Mouse (Mus musculus): Measurements from ENCODE around the gene Rnf144a. TPM values are rescaled to one million over a fixed set of nuclear protein-coding genes. Genes with fewer than 3 reads are reported as not detected.

Rnf144a gene
- total RNA-seq, 1 experiment from 2014 or later, result 199 TPM

DNA sequence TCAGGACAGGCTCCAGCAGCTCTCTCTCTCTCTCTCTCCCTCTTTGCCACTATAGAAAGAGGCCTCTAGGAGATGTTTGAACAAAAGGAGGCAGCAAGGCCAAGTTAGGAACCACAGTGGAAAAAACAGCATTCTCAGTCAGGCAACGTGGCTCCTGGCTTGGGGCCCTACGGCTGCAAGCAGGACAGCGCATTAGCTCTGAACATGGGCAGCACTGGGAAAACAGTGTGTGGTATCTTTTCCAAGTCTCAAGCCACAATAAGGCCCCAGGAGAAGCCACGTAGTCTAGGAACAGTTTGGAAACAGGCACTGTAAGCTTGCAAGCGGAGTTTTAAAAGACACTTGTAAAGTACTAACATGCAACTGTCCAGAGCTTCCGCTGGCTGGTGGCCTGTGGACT is 2.3 kb downstream of the Rnf144a start:
- no peak for ATAC-seq (ENCODE audit: extremely low read depth, insufficient number of reproducible peaks, low FRiP score, poor library complexity, severe bottlenecking)

DNA sequence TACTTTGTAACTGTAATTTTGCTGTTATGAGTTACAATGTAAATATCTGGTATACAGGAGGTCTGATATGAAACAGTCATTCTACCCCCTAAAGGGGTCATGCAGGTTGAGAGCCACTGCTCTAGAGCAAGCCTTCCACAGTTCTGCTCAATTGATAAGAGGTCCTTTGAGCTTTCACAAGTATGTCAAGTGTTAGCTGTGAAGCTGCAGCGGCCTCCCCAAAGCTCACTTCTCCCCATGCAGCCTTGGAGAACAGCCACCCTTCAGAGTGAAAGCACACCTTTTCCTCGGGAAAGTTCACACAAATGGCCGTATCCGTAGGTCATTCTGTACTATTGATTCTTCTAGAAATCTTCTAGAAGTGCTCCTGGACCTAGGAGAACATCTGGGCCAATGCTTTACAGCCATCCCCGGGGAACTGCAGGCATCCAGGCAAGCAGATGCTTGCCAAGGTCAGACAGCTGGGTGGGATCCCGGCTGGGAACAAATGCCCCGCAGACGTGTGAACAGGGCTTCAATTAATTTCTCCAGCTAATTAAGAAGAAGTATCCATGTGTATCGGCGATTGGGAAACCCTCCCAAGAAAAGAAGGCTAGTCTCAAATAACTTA is 3.1 kb downstream of the Rnf144a start:
- ATAC-seq (ENCODE audit: extremely low read depth, insufficient number of reproducible peaks, low FRiP score, poor library complexity, severe bottlenecking), result no peak

DNA sequence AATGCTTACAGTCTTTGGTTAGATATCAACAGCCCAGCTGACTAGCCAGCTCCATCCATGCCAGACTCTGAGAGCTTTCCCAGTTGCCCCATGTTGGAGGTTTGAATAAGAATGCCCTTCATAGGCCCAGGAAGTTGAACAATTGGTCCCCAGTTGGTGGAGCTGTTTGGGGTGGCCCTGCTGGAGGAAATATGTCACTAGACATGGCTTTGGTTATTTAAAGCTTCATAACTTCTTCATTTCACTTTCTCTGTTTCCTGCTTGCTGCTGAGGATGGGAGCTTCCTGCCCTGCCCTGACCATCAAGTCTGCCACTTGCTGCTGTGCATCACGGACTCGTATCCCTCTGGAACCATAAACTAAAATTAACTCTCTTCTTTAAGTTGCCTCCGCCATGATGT is 4.6 kb downstream of the Rnf144a start:
- ATAC-seq (ENCODE audit: extremely low read depth, insufficient number of reproducible peaks, low FRiP score, poor library complexity, severe bottlenecking), result peak; percentile 34; the same call in 1 of the 2 replicates

DNA sequence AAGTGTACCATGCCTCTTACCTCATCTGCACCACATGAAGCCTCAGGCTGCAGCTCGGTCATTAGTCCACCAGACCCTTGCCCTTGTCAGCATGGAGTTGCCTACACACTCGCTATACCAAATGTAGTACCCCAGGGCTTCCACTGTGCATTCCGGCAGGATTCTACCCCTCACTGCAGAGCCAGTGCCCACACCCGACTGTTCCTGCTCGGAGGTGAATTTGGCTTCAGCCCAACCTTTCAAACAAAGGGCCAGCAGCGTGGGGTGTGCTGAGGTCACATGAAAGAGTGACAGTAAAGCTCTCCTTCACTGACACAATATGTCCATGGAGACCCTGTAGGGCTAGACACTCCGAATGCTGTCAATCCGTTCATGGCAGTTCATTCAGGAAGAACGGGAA is 6.3 kb downstream of the Rnf144a start:
- ATAC-seq (ENCODE audit: extremely low read depth, insufficient number of reproducible peaks, low FRiP score, poor library complexity, severe bottlenecking), result no peak

DNA sequence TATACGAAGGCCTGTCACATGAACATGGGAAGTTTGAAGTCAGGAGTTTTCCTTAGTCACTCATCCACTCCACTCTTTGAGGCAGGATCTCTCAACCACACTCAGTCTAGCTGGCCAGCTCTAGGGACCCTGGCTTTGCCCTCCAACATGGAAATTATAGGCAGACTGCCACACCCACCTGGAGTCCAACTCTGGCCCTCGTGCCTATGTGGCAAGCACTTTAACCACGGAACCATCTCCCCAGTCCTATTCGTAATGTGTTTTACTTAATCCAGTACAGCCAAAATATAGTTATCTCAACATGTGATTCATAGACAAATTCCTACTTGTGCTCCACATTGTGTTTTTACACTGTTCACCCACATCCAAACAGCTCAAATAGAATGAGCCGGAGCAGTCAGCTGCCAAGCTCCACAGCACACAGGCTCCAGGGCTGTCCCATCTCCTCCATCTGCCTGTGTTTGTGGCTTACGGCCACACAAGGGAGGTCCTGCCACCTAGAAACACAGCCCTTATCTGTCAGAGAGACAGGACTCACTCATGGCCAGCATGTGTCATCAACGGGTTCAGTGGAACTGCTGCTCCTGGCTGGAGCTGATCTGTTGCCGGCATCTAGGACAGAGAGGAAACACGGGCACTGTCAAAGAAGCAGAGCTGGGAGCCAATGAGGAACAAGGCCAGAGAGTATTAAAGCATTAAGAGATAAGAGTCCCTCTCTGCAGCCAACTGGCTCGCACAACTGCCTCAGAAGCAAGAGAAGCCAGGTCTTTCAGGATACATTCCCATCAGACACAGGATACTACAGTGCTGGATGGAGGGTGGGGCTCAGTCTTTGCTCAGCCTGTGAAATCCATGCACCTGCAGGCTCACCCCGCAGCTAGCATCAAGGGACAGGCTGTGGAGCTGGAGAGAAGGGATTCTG is 10.0 kb downstream of the Rnf144a start:
- no peak for ATAC-seq (ENCODE audit: extremely low read depth, insufficient number of reproducible peaks, low FRiP score, poor library complexity, severe bottlenecking)

DNA sequence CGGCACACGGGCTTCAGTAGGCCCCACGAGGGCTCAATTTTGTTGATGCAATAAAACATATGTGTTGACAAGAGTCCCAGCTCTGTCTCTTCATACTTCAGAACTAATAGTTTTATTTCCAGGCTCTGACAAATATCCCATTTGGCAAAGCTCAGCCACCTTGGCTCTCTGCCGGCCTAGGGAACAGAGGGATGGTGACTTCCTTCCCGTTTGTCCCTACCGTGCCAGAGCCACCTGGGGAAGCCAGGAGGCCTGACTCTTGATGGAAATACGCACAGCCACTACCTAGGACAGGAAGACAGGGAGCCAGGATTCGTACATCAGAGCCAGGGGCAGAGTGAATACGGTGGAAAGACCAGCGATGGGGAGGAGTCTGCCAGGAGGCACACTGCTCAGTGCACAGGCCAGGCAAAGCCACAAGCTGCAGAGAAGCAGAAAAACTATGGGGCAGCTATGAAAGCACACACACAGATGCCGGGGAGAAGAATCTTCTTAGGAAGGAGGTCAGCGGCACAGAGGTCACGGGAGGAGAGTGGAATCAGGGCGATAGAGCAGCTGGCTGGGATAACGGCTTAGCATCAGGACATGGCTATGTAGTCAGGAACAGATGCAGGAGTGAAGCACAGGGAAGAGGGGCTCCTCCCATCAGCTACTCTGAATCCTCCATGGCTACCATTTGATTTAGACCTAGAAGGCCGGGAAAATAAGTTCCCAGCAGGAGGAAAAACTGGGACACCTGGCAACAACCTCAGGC is 11.5 kb downstream of the Rnf144a start:
- ATAC-seq (ENCODE audit: extremely low read depth, insufficient number of reproducible peaks, low FRiP score, poor library complexity, severe bottlenecking), result no peak

DNA sequence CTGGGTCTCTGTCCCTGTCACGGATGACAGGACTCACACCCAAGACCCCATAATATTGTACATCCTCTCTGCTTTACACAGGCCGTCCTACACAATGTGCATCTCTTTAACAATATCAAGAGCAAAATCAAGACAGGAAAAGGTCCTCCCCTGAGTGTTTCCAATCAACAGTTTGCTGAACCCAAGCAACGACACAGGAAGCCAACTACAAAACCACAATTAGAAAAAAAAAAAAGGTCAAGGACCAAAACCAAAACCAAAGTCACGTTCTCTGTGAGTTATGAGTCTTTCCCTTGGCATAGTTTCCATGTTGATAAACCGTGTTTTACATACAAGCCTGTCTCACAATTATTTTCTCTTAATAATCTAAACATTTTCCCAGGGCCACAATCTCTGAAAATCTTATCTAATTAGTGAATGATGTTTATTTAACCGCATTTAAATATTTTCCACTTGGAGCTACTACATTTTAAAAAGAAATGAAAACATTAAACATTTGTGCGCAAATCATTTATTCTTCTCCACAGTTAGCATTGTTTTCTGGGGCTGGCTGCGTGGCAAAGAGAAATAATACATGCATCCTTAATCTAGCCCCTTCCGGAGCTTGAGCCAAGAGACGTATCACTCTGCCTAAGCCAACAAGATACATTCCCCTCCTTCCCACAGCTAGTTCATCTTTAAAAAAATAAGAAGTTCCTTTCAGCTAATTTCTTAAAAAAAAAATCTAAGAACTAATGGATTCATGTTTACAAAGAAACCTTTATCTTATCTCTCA is 13.2 kb downstream of the Rnf144a start:
- ATAC-seq (ENCODE audit: extremely low read depth, insufficient number of reproducible peaks, low FRiP score, poor library complexity, severe bottlenecking), result peak; percentile 32; the same call in 1 of the 2 replicates

DNA sequence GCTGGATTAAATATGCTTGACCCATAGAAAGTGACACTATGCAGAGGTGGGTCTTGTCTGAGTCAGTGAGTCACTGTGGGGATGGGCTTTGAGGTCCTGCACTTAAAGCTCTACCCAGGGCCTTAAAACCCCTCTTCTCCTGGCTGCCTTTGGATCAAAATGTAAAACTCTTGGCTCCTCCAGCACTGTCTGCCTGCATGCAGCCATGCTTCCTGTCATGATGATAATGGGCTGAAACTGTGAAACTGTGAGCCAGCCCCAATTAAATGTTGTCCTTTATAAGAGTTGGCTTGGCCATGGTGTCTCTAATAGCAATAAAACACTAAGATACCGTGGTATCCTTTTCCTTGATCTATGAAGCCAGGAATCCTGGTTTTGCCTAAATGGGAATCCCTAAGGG is 13.8 kb downstream of the Rnf144a start:
- ATAC-seq (ENCODE audit: extremely low read depth, insufficient number of reproducible peaks, low FRiP score, poor library complexity, severe bottlenecking), result no peak

DNA sequence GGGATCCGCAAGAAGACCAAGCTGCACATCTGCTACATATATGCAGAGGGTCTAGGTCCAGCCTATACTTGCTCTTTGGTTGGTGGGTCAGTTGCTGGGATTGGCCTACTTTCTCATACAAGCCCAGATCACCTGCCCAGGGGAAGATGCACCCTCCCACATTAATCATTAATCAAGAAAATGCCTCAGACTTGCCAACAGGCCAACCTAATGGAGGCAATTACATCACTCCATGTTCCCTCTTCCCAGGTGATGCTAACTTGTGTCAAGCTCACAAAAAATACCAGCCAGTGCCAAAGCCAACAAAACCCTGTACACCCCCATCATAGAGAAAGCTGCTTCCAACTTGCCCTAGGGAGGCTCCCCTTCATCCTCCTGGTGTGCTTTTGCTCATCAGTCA is 14.3 kb downstream of the Rnf144a start:
- no peak for ATAC-seq (ENCODE audit: extremely low read depth, insufficient number of reproducible peaks, low FRiP score, poor library complexity, severe bottlenecking)

DNA sequence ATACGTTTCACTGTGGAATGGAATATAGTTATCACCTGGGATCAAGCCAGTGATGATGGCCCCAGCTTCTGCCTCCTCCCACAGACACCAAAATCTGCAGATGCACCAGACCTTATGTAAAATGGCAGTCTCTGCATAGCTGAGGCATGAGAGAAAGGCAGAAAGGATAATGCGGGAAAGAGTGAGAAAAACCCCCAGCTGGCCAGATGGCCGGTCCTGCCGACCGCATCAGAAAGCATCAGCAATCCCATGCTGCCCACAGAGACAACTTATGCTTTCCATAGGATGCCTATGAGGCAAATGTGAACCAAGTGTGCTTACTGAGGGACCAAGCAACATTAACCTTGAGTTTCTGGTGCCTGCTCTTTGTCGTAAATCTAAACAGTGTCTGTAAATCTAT is 15.7 kb downstream of the Rnf144a start:
- ATAC-seq (ENCODE audit: extremely low read depth, insufficient number of reproducible peaks, low FRiP score, poor library complexity, severe bottlenecking), result no peak

DNA sequence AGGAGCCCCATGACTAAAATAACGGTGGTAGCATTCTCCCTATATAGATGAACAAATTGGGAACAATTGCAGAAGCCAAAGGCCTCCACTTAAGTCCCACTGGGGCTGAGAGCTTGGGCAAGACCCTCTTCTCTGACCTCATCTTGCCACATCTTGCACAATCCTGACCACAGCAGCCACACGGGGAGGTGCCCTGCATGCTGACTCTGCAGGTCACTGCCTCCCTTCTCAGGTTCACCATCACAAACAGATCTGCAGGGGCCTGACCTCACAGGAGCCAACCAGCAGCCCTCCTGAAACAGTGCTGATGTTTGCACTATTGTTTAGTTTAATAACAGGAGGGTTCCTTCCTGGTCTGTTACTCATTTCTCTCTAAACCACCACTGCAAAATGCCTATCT is 16.5 kb downstream of the Rnf144a start:
- ATAC-seq (ENCODE audit: extremely low read depth, insufficient number of reproducible peaks, low FRiP score, poor library complexity, severe bottlenecking), result peak; percentile 92

DNA sequence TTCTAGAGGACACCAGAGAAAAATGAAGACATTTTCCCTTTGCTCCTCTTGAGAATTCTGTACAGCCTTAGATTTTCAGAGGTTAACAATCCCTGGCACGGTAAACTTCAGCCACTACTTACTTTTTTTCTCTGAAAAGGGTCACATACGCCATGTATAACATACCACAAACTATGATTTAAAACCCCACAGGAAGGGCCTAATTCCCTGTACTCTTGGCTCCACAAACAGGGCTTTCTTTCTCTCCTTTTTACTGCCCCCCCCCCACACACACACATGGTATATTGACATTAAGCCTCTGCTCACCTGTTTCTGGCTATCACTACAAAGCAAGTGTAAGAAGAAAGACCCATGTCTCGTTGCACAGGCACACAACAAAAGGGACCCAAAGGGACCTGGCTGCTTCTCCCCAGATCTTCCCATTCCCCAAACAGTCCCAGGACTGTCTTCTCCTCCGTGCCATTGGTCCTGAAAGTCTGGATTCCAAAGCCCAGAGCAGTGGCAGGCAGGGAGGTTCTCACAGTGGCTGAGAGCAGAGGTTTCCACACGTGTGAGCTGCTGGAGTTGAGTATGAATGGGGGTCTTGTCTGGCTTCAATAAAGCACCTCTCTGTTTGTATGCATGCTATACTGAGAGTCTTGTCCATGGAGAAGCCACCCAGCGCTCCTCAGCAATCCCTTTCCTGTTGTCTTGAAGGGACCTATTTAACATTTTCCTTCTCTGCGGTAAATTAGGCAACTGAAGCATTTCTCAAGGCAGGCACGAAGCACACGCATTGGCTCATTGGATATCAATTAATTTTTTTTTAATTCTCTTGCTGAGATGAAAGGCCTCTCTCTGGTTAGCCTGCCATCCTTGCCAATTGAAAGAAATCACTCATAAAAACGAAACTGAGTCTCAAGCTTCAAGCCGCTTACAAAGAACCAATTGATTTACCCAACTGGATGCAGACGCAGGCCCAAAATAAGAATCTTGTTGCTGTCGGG is 20.3 kb downstream of the Rnf144a start:
- ATAC-seq (ENCODE audit: extremely low read depth, insufficient number of reproducible peaks, low FRiP score, poor library complexity, severe bottlenecking), result no peak

DNA sequence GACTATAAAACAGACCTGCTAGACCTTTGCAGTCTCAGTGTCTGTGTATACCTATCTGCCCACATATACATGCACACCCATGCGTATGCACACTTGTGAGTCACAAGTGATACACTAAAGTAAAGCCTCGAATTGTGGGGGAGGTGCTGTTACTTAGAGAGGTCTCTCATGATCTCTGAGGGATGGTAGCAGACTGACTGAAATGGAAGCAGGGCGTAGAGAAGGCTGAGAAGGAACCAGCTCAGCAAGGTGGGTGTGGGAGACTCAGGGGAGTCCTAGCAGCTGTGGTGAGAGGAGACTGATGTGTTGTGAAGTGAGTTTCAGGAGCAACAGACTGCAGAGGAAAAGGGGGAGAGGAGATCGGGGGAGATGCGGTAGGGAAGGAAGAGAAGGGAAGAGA is 21.8 kb downstream of the Rnf144a start:
- no peak for ATAC-seq (ENCODE audit: extremely low read depth, insufficient number of reproducible peaks, low FRiP score, poor library complexity, severe bottlenecking)

DNA sequence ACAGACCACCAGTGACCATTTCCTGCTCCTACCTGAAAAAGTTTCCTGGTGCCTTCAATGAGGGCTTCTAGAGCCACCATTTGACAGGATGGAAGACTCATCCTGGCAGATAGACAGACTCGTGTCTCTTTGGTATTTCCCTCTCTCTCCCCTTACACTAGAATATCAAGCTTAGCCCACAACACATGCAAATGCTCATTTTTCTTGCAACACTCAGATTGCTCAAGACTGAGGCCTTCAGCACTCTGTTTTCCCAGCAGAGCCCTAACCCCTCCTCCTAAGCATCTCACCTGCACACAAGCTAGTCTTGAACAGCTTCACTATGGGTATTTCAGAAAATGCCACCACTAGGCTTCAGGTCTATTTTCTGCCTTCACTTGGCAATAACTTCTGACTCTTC is 23.9 kb downstream of the Rnf144a start:
- peak; percentile 24; the same call in 1 of the 2 replicates for ATAC-seq (ENCODE audit: extremely low read depth, insufficient number of reproducible peaks, low FRiP score, poor library complexity, severe bottlenecking)

DNA sequence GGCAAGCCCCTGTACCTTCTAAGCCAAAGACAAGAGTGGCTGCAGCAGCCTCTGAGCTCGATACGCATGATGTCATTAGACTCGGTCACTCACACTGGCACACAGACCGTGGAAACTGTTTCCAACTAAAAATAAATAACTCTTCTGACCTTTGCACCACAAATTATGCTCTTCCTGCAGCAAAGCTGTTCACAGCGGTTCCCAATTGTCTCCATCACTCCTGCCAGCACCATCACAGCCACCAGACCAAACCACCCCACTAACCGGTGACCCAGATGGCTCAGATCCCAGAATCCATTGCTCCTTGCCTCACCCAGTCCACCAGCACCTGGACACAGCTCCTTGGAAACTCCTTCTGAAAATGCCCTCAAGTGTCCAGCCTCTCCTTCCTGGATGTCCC is 27.5 kb downstream of the Rnf144a start:
- no peak for ATAC-seq (ENCODE audit: extremely low read depth, insufficient number of reproducible peaks, low FRiP score, poor library complexity, severe bottlenecking)

DNA sequence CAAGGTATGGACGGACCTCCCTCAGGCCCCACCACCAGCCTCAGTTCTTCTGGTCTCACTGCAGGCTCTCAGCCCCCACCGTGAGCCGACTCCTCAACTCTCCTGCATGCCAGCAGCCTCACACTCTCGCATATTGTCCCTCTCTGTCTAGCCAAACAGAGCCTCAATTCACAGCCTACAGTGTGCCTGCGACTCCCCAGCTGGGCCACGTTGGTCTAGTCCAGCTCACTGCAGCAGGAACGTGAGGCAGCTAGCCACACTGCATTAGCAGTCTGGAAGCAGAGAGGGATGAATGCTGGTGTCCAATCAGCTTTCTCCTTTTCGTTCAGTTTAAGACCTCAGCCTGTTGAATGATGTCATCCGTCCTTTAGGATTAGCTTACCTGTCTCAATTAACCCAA is 28.1 kb downstream of the Rnf144a start:
- ATAC-seq (ENCODE audit: extremely low read depth, insufficient number of reproducible peaks, low FRiP score, poor library complexity, severe bottlenecking), result no peak

DNA sequence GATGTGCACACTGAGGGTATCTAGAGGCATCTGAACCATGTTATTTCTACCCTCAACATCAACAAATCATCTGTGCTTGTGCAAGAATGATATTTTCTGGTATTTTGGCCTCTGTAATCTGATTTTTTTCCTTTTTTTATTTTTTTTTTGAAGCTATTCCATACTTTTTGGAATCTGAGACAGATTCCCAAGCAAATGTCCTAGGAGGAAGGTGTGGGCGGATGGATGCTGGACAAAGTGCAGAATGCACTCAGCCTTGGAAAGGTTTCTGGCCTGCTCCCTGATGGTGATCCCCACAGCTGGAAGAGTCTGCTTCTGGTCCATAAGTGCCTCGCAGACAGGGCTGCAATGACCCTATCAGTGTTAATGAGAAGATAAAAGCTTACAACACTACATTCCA is 28.9 kb downstream of the Rnf144a start:
- no peak for ATAC-seq (ENCODE audit: extremely low read depth, insufficient number of reproducible peaks, low FRiP score, poor library complexity, severe bottlenecking)

DNA sequence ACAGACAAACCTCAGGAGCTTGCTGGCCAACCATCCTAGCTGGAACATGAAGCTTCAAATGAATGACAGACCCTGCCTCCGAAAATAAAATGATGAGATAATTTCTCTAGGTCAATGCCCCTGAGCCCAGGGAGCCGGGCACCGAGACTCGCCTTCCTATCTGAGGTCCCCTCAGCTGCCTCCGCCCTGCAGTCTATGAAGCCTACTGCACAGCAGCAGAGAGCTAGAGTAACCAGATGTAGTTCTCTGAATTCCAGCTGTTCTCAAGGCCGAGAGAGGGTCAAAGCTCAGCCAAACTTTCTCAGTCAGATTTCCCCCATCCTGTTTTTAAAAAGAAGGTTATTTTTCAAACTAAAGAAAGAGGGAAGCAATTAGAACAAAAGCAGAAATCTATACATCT is 29.3 kb downstream of the Rnf144a start:
- no peak for ATAC-seq (ENCODE audit: extremely low read depth, insufficient number of reproducible peaks, low FRiP score, poor library complexity, severe bottlenecking)
